Mouse (Mus musculus): ENCODE measurements around the gene Dolpp1.

DNA sequence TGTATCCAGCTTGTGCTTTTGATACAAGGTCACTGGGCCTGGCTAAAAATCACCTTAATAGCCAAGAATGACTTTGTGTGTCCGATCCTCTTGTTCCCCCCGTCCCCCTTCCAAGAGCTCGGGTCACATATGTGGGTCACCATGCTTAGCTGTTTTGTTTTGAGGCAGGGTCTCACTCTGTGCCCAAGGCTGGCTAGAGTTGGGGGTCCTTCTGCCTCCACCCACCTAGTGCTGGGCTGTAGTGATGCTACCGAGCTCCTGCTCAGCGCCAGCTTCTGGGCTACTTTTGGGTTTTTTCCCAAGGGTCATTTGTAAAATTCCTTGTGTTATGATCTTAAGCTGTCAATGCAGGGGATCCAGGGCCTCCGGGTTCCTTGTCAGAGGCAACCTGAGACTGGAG is 26.2 kb downstream of the Dolpp1 start:
- no peak for TF ChIP-seq POLR2A (IDR thresholded peaks at IDR 0.05; ENCODE audit: insufficient read depth, low read depth, low read length)
- no peak for TF ChIP-seq CTCF (IDR thresholded peaks at IDR 0.05; ENCODE audit: insufficient read depth, low read depth, low read length)

All from olfactory bulb, adult 2 months (tissue).